Mouse (Mus musculus) left cerebral cortex, adult 11 months (tissue): ENCODE results near the gene Sbf2.

Experiments
- DNase-seq: peaks from one replicate; pipeline ENCODE4 v3.0.0; 2022; ENCODE audit warnings: low spot score

The Sbf2 gene

DNA sequence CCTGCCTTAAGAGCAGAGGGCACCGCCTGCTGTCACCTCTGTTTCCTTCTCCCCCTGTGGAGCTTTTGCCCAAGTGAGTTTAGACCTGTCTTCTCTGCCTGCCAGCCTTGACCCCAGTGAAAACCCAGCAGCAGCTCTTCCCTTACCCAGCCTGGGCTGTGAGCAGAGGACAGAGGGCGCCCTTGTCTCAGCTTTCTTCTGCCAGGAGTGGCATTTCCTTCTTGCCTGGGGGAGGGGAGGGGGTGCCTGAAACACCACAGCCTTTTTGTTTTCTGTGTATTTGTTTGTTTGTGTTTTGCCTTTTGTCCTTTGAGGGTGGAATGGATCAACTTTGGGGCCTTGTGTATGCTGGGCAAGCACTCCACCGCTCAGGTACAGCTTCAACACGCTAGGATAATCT is 342.3 kb downstream of the Sbf2 start:
- DNase-seq: no peak

DNA sequence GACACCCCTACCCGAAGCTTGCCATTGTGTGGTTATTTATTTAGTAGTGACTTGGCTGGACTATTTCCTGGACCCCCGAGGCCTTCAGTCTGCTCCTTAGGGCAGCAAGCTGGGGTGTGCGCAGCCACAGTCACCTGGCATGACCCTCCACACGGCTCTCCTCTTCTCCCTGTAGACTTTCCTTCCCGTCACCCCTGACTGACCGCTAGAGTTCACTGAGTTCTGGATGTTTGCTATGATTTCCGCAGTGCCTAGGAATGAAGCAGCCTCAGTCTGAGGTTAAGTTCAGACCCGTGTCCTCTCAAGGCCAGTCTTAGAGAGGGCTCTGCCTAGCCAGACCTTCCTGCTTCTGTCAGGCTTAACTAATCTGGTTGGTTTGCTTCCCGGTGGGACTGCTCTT is 342.9 kb downstream of the Sbf2 start:
- DNase-seq: no peak

DNA sequence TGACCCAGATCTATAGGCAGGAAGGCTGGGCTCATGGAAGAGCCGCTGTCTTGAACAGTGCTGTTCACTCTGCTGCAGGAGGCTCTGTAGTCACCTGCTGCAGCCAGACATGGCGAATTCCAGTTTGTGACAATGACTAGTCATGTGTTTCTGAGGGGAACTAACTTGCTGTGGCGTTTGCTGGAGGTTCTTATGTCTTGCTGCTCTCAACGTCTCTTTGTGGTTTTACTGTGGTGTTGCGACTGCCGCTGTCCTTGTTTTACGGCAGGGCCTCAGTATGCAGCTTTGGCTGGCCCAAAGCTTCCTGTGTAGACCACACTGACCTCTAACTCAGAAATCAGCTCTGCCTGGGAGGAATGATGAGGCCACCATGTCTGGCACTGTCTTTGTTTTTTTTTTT is 344.3 kb downstream of the Sbf2 start:
- no peak for DNase-seq

DNA sequence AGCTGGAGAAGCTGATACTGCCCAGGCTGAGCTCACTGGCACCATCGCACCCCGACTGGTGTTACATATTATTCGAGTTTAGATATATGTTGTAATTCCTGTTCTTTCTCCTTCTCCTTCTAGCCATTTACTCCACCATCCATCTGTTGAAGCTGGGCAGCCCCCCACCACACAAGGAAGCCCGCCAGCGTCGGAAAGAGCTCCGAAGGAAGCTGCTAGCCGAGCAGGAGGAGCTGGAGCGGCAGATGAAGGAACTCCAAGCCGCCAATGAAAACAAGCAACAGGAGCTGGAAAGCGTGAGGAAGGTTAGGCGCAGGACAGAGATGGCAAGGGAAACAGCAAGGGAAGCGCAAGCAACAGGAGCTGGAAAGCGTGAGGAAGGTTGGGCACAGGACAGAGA is 344.9 kb downstream of the Sbf2 start:
- no peak for DNase-seq

DNA sequence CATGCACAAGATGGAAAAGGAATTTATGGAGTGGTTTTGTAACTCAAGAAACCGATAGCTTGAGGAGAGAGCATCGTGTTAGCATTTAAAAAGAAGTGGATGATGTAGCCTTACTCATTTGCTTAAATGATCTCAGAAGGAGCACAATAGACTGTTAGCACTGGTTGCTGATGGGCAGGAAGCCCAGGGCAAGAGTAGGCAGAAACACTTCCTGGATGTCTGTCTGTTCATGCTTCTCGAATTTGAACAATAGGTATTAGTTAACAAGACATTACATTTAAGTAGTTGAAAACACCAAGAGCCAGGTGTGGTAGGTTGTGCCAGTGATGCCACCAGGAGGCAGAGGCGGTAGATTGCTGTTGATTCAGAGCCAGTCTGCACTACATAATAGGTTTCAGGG is 346.2 kb downstream of the Sbf2 start:
- DNase-seq: no peak

DNA sequence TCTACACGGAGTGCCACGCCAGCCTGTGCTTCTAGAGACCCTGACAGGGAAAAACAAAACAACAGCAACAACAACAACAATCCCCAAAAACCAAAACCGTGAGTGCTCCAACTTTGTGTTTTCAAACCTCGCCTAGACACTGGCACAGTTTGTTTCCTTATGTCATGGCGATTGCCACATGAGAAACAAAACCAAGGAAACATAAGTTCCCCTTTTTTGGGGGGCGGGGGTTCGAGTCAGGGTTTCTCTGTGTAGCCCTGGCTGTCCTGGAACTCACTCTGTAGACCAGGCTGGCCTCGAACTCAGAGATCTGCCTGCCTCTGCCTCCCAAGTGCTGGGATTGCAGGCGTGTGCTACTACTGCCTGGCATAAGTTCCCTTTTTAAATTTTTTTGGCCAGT is 346.7 kb downstream of the Sbf2 start:
- DNase-seq: no peak

DNA sequence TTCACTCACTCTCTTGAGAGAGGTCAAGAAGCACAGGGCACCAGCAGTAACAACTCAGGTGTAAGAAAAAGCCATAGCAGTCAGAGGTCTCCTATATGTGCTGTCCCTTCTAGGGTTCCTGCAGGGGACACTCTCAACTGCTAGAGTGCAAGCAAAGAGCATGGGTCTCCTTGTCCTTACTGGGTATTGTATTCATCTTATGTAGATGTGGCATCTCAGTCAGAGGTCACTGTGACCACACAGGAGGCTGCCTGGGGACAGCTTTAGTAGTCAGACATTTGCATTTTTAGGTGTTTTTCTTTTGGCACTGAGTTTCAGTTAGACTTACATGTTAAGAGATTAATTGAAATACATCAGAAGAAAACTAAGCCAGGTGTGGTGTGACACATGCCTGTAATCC is 347.7 kb downstream of the Sbf2 start:
- DNase-seq: no peak

DNA sequence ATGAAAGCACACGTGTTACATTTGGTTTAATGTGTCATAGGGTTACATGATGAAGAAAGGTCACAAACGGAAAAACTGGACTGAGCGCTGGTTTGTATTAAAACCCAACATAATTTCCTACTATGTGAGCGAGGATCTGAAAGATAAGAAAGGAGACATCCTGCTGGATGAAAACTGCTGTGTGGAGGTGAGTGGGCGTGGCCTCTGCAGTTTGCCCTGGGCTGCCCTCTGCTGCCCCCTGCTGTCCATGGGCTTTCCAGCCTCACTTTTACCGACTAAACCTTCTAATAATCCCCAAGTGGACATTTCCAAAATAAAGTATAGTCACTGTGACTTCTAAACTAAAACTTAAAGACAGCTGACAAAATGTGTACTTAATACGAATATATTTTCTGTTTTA is 348.9 kb downstream of the Sbf2 start:
- peak; percentile 71 for DNase-seq

DNA sequence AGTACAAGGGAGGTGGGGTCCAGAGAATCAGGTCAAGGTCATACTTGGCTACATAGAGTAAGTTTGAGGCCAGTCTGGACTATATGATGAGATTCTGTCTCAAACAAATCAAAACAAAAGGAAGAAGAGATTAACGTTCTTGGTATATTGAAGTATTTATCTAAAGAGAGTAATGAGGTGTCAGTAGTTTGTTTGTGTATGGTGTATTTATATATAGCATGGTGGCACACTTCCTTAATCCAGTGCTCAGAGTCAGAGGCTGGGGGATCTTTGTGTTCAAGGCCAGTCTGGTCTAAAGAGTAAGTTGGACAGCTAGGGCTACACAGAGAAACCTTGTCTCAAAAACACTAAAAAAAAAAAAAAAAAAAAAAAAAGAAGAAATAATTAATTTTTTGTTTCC is 351.2 kb downstream of the Sbf2 start:
- no peak for DNase-seq

DNA sequence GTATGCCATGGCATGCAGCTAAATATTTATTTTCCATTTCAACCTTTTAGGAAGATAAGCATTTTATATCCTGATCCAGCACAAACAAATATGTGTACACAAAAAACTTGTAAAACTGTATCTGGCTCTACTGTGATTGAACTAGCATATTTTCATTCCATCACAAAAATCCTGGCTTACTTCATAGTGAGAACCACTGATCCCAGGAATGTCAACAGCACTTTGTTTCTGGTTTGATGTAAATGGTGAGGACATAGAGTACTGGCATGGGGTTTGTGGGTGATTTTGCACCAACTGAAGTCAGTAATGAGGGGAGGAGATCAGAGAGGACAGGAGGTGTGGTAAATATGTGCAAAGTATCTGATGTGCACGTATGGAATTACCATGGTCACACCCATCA is 352.1 kb downstream of the Sbf2 start:
- DNase-seq: no peak

DNA sequence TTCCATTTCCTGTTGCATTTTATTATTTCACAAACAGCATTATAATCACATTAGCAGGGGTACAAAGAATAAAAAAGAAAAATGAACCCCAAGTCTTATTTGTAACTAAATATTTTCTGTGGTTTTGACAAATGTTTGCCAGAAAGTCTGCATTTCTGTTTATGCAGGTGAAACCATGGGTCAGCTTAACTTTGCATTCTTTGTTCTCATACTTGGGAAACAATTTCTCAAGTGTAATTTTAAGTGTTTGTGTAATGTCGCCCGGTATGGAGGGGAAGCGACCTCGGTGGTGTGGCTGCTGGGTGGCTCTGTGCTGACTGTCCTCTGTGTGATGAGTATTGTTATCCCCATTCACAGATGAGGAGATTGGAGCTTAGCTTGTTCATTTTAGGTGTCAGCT is 352.9 kb downstream of the Sbf2 start:
- no peak for DNase-seq

DNA sequence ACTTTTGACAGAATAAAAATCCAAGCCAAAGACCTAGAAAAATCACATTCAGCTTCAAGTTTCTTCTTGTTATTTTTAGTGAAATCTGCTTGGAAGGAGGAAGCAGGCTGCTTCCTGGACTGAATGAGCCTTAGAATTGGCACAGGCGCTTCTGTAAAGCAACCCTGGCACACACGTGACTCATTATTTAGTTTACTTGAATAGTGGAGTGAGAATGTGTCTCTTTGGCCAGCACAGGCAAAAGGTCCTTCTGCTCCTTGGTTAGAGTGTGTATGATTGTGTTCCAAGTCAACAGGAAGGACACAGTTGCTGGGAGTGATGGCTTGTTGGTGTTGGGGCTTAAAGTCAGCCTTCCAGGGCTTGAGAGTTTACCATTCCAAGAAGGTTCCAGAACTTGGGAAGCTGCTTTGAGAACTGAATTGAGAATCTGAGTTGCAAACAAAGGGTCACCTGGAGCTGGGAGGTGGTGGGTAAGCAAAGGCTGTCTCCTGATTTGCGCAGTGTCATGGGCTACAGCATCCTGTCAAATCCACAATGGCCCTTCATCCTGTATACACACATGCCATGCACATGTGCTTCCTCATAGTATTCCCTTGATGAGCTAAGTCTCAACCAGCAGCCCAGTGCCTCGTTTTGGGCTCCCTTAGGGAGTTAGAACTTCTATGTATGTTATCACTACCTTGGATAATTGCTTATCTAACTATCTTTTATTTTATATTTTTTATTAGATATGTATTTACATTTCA is 354.6 kb downstream of the Sbf2 start:
- DNase-seq: no peak

DNA sequence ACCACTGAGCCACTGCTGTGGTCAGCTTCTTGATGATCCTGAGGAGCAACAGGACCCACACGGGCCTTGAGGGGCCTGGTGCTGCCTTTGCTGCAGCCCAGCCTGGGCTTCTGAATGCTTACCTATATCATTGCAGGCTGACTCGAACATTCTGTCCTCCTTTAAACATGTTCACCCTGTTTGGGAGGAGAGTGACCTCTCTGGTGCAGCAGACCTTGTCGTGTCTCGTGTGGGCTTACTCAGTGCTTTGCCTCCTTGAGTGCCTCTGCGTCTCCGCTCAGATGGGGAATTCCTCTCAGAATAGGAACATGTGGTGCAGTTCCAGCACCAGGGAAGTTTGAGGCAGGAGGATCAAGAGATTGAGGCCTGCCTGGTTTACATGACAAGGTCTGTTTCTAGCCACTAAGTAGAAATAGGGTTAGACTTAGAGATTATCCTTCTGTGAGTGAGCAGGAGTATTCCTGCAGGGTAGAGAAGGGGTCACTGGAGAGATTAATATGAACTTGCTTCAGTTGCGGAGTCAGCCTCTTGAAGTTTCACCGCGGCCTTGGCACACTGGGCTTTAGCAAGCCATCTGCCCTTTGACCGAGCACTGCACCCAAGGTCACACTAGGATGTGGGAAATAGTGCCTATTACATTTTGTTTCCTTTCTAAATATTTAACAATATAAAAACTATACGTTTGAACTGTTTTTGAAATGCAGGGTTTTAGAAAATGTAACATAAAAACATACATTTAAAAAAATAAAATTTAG is 356.3 kb downstream of the Sbf2 start:
- DNase-seq: no peak
